Mouse (Mus musculus): ENCODE measurements around the gene Rab22a. TPM values are rescaled to one million over a fixed set of nuclear protein-coding genes. Genes with fewer than 3 reads are reported as not detected.

Gene Rab22a
- polyA plus RNA-seq, 1 experiment from 2014 or later, result 29.7 TPM

GRCm38 (mm10) chr2:173672328-173672896 is 12.9 kb downstream of the Rab22a start:
- 58% methylated on average over 2 of the region's 2 CpGs for WGBS
- TF ChIP-seq CTCF (IDR thresholded peaks at IDR 0.05; ENCODE audit: low read depth) (no peak), EP300 (optimal IDR thresholded peaks at IDR 0.05) (no peak)
- no peak overlapping the region for H3K4me3 ChIP-seq (ENCODE audit: low read depth, low read length)
- no peak for ATAC-seq (ENCODE audit: low FRiP score, low TSS enrichment)
- H3K9ac ChIP-seq (ENCODE audit: low read length), result no peak overlapping the region
- H3K27me3 ChIP-seq (ENCODE audit: control insufficient read depth, insufficient read depth, low read length), result no peaks in the 10 kb centered on the region
- H3K4me2 ChIP-seq (replicated peaks; ENCODE audit: low read depth), result no peak overlapping the region
- DNase-seq (ENCODE audit: low spot score), result no peak
- no peak overlapping the region for H3K27ac ChIP-seq (replicated peaks)
- no peaks in the 10 kb centered on the region for H3K9me3 ChIP-seq (ENCODE audit: control insufficient read depth, low read length)
- H3K4me1 ChIP-seq (replicated peaks; ENCODE audit: control insufficient read depth, insufficient read depth), result no peaks in the 10 kb centered on the region
- 0 out of 2 replicates have a peak, but pooled peaks cover 2% of the 10 kb centered on the region for H3K36me3 ChIP-seq (ENCODE audit: control insufficient read depth, insufficient read depth, low read length)

GRCm38 (mm10) chr2:173673469-173673868 is 13.9 kb downstream of the Rab22a start:
- peak; percentile 24; the same call in 1 of the 2 replicates for ATAC-seq (ENCODE audit: low FRiP score, low TSS enrichment)
- WGBS, result 56% methylated on average over 1 of the region's 1 CpGs
- DNase-seq (ENCODE audit: low spot score), result no peak

GRCm38 (mm10) chr2:173678593-173678992 is 19.0 kb downstream of the Rab22a start:
- DNase-seq (ENCODE audit: low spot score) (no peak), ATAC-seq (ENCODE audit: low FRiP score, low TSS enrichment) (no peak)
- H3K27ac ChIP-seq (replicated peaks), result no peak overlapping the region
- H3K9me3 ChIP-seq (ENCODE audit: control insufficient read depth, low read length), result no peaks in the 10 kb centered on the region
- H3K4me1 ChIP-seq (replicated peaks; ENCODE audit: control insufficient read depth, insufficient read depth), result no peaks in the 10 kb centered on the region
- no peak overlapping the region for H3K4me2 ChIP-seq (replicated peaks; ENCODE audit: low read depth)
- WGBS, result 93% methylated on average over 2 of the region's 2 CpGs
- H3K9ac ChIP-seq (ENCODE audit: low read length), result no peak overlapping the region
- TF ChIP-seq EP300 (optimal IDR thresholded peaks at IDR 0.05), result no peak
- no peak for TF ChIP-seq CTCF (IDR thresholded peaks at IDR 0.05; ENCODE audit: low read depth)
- no peaks in the 10 kb centered on the region for H3K27me3 ChIP-seq (ENCODE audit: control insufficient read depth, insufficient read depth, low read length)
- no peaks in the 10 kb centered on the region for H3K36me3 ChIP-seq (ENCODE audit: control insufficient read depth, insufficient read depth, low read length)
- H3K4me3 ChIP-seq (ENCODE audit: low read depth, low read length), result no peak overlapping the region

More at GRCm38 (mm10) chr2:173673469-173673868, 13.9 kb downstream of the Rab22a start:
- Histone ChIP-seq H3K9me3 (ENCODE audit: control insufficient read depth, low read length) (no peaks in the 10 kb centered on the region), H3K4me3 (ENCODE audit: low read depth, low read length) (no peak overlapping the region), H3K27ac (replicated peaks) (no peak overlapping the region), H3K27me3 (ENCODE audit: control insufficient read depth, insufficient read depth, low read length) (no peaks in the 10 kb centered on the region), H3K9ac (ENCODE audit: low read length) (no peak overlapping the region), H3K4me1 (replicated peaks; ENCODE audit: control insufficient read depth, insufficient read depth) (no peaks in the 10 kb centered on the region), H3K36me3 (ENCODE audit: control insufficient read depth, insufficient read depth, low read length) (0 out of 2 replicates have a peak, but pooled peaks cover 2% of the 10 kb centered on the region), H3K4me2 (replicated peaks; ENCODE audit: low read depth) (no peak overlapping the region)
- TF ChIP-seq CTCF (IDR thresholded peaks at IDR 0.05; ENCODE audit: low read depth) (no peak), EP300 (optimal IDR thresholded peaks at IDR 0.05) (no peak)

GRCm38 (mm10) chr2:173679217-173679616 is 19.7 kb downstream of the Rab22a start:
- Histone ChIP-seq H3K4me2 (replicated peaks; ENCODE audit: low read depth) (no peak overlapping the region), H3K4me3 (ENCODE audit: low read depth, low read length) (no peak overlapping the region), H3K27ac (replicated peaks) (no peak overlapping the region), H3K9me3 (ENCODE audit: control insufficient read depth, low read length) (no peaks in the 10 kb centered on the region), H3K9ac (ENCODE audit: low read length) (no peak overlapping the region), H3K36me3 (ENCODE audit: control insufficient read depth, insufficient read depth, low read length) (no peaks in the 10 kb centered on the region), H3K4me1 (replicated peaks; ENCODE audit: control insufficient read depth, insufficient read depth) (no peaks in the 10 kb centered on the region), H3K27me3 (ENCODE audit: control insufficient read depth, insufficient read depth, low read length) (no peaks in the 10 kb centered on the region)
- DNase-seq (ENCODE audit: low spot score) (no peak), ATAC-seq (ENCODE audit: low FRiP score, low TSS enrichment) (no peak)
- 57% methylated on average over 3 of the region's 3 CpGs for WGBS
- TF ChIP-seq EP300 (optimal IDR thresholded peaks at IDR 0.05) (no peak), CTCF (IDR thresholded peaks at IDR 0.05; ENCODE audit: low read depth) (no peak)

- no peak for DNase-seq (ENCODE audit: low spot score)
- Histone ChIP-seq H3K4me3 (ENCODE audit: low read depth, low read length) (no peak overlapping the region), H3K4me2 (replicated peaks; ENCODE audit: low read depth) (no peak overlapping the region), H3K9me3 (ENCODE audit: control insufficient read depth, low read length) (no peaks in the 10 kb centered on the region), H3K9ac (ENCODE audit: low read length) (no peak overlapping the region), H3K36me3 (ENCODE audit: control insufficient read depth, insufficient read depth, low read length) (no peaks in the 10 kb centered on the region), H3K27ac (replicated peaks) (no peak overlapping the region), H3K4me1 (replicated peaks; ENCODE audit: control insufficient read depth, insufficient read depth) (no peaks in the 10 kb centered on the region), H3K27me3 (ENCODE audit: control insufficient read depth, insufficient read depth, low read length) (no peaks in the 10 kb centered on the region)
- WGBS, result 58% methylated on average over 1 of the region's 1 CpGs
- TF ChIP-seq EP300 (optimal IDR thresholded peaks at IDR 0.05) (no peak), CTCF (IDR thresholded peaks at IDR 0.05; ENCODE audit: low read depth) (no peak)
- ATAC-seq (ENCODE audit: low FRiP score, low TSS enrichment), result 0 out of 2 replicates have a peak, but pooled peaks have one; percentile 32
These were observed 20.6 kb downstream of the Rab22a start for GRCm38 (mm10) chr2:173680153-173680552.

GRCm38 (mm10) chr2:173682773-173683172 is 23.2 kb downstream of the Rab22a start:
- H3K36me3 ChIP-seq (ENCODE audit: control insufficient read depth, insufficient read depth, low read length), result no peaks in the 10 kb centered on the region
- H3K4me1 ChIP-seq (replicated peaks; ENCODE audit: control insufficient read depth, insufficient read depth), result no peaks in the 10 kb centered on the region
- no peak for ATAC-seq (ENCODE audit: low FRiP score, low TSS enrichment)
- no peak for DNase-seq (ENCODE audit: low spot score)
- H3K4me3 ChIP-seq (ENCODE audit: low read depth, low read length), result no peak overlapping the region
- 60% methylated on average over 10 of the region's 10 CpGs for whole genome bisulfite sequencing
- no peak overlapping the region for H3K4me2 ChIP-seq (replicated peaks; ENCODE audit: low read depth)
- no peak overlapping the region for H3K27ac ChIP-seq (replicated peaks)
- H3K27me3 ChIP-seq (ENCODE audit: control insufficient read depth, insufficient read depth, low read length), result no peaks in the 10 kb centered on the region
- H3K9me3 ChIP-seq (ENCODE audit: control insufficient read depth, low read length), result no peaks in the 10 kb centered on the region
- no peak for TF ChIP-seq CTCF (IDR thresholded peaks at IDR 0.05; ENCODE audit: low read depth)
- no peak for TF ChIP-seq EP300 (optimal IDR thresholded peaks at IDR 0.05)
- no peak overlapping the region for H3K9ac ChIP-seq (ENCODE audit: low read length)

Measured in stomach, postnatal 0 days (tissue).